Mouse (Mus musculus) c-Kit-positive CD71-positive TER-119-positive erythroid progenitor cells, embryonic 14.5 days (primary cell): ENCODE measurements around the gene Pms2.

Experiments
- DNase-seq: peaks from one replicate; pipeline ENCODE4 v3.0.0-alpha.2; 2013; ENCODE audit warnings: low spot score

Pms2 gene

DNA sequence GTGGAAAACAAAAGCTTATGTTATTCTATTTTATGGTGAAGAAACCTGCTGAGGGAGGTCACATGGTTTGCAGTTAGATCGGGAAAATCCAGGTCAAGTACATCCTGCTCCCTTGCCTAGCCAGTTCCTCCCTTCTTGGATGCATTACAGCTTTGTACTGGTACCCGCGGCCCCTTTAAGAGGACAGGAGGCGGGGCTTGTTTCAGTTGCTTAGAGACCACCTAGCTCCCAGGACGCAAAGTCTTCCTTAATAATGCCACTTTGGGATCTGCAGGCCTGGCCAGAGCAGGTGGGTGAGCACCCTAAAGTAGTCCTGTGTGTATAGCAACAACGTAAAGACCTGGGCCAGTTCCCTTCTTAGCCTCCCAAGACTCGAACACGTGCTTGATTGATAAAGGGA, 23.1 kb downstream of the Pms2 start, which contains the start of gene Rsph10b:
Gene Rsph10b (plus strand): TSS at position 205 of the 400 bp plus-strand sequence.
- no peak for DNase-seq

DNA sequence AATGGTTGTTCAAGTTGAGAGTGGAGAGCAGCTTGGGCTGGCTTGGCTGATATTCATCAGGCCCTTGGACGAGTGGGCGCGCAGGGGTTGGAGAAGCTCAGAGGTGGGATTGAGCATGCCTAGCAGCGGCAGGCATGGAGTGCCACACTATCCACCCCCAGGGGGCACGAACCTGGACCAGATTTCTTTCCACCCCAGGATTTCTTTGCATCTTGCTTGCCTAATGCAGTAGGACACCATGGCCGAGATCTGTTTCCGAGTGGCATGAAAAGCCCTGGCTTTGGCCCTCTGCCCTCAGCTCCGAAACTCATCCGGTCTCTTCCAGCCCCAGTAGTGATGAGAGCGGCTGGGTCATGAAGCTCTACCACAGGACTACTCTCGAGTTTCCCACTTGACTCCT, 23.6 kb downstream of the Pms2 start:
- DNase-seq = no peak

DNA sequence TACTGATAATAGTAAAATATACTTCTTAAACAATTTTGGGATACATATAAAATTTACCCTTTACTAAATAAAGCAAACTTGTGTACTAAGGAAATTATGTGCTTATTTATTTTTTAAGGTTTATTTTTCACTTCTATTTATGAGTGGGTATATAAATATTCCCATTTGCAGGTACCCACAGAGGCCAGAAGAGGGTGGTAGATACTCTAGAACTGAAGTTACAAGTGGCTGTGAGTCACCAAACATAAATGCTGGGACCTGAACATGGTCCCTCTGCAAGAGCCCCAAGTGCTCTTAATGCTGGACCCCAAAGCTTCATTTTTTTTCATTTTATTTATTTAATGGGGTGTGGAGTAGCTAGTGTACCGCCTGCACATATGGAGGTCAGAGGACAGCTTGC, 24.1 kb downstream of the Pms2 start:
- DNase-seq = no peak

DNA sequence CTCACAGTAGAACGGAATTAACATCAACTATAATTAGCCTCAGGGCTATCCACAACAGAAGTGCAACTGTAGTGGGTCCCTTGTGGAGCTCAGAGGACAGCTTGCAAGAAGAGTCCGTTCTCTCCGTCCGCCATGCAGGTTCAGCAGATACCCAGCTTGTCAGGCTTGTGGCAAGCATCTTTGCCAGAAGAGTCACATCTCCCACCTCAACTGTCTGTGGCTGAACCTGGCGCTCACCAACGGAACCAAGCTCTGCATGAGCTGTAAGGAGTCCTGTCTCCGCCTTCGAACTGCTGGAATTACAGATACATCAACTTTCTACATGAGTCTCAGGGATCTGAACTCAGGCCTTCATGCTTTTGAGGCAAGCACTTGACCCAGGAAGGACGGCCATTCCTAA, 26.4 kb downstream of the Pms2 start:
- no peak for DNase-seq

DNA sequence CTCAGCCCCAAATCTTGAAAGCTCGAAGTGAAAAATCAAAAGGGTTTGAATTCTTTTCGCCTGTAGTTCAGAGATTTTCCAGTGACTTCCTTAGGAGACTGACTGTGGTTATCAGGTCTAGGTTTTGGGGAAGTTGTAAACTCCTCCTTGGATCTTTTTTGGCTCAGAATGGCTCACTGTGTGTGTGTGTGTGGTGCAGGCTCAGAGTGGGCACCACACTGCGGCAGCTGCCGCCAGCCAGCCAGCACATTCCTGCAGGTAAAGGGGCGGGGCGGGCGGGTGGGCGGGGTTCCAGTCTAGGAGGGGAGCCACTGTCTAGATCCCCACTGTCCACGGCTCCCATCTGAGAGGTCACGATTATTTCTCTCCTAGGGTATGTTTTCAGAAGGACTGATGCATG, 31.8 kb downstream of the Pms2 start:
- no peak for DNase-seq

DNA sequence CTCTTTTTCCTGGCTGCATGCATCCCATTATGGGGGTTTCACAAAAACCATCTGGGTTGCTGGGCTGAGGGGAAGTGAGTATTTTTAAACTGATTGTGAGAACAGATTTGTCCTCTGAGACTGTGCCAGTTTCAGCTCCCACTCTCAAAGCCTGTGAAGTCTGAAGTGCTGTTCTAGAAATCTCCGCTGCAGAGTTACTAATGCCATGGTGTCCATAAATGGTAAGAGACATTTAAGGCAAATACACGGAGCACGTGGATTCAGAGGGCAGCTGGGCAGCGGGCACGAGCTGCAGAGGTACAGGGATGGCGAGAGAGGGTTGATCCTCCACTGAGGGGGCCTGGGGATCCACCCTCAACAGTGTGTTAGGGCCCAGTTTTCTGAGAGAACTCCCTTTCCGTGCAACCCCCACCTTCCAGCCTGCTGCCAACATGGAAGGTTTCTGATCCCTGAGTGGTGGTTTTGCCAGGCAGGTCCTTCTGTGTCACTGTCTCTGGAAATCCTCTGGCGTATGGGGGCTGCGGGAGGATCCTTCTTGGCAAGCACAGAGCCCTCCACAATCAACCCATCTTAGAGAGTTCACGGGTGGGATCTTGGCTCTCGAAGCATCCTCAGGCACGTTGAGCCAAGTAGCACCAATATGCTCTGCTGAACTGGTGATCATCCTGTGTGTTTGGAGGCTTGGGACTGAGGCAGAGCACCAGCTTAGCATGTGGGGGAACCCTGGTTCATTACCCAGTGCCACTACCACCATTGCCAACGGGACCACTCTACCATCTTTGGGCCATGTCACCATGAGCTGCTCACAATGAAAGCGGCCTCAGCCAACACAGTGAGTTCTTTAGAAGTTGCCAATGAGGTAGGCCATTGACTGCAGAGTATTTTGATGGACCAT, 33.7 kb downstream of the Pms2 start:
- no peak for DNase-seq

DNA sequence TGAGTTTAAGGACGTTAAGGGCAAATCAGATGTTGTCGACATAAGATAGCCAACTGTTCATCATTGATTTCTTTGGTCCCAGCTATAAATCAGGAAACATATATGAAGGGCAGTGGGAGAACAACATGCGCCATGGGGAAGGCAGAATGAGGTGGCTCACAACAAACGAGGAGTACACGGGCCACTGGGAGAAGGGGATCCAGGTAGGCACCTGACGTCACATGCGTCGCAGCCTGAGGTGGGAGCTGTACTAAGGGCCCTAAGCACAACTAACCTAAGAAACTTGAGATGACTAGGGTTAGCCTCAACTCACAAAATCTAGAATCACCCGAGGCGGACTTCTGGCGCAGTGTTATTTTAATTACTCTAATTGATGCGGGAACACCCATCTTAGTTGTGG, 38.6 kb downstream of the Pms2 start:
- DNase-seq = no peak

DNA sequence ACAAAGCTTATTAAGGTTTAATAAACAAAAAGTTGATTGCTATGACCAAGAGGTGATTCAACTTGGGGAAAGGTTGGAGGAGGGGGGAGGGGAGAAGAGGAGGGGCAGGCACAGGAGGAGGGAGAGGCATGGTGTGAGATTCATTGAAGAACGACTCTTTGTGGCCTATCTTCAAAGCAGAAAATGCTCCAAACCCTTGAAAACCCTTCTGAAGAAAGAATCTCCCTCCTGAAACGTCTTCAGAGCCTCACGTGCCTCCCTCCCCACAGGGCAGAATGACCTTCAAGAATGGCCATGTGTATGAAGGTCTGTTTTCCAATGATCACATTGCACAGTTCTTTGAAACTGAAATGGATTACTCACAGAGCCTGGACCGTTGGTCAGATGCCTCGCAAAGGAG, 40.3 kb downstream of the Pms2 start:
- no peak for DNase-seq

DNA sequence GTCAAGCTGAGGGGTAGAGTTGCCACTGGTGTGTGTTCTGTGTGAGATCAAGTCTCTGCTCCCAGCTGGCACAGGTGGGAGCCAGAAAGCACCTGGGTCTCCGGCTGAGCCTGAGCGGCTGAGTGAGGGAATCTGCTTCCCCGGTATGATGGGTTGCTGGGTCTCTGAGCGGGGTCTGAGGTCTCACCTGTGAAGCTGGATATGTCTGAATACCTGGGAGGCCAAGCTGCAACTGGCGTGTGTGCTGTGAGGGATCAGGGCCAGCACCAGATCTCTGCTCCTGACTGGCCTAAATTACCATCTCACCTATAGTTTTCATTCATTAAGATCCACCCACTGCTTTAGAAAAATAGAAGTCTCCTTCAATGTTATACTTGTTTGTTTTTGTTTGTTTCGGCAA, 47.3 kb downstream of the Pms2 start:
- DNase-seq = no peak

DNA sequence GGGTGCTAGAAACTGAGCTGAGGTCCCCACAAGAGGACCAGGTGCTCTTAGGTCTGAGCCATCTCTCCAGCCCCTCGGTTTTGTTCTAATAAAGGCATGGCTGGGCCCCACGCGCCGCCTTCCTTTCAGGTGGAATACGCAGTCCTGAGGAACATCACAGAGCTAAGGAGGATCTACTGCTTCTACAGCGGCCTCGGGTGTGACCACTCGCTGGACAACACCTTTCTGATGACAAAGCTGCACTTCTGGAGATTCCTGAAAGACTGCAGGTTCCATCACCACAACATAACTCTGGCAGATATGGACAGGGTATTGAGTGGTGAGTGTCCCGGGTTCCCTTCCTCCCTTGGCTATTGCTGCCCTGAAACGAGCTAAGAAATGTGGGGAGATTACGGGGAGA, 49.8 kb downstream of the Pms2 start:
- DNase-seq = no peak

DNA sequence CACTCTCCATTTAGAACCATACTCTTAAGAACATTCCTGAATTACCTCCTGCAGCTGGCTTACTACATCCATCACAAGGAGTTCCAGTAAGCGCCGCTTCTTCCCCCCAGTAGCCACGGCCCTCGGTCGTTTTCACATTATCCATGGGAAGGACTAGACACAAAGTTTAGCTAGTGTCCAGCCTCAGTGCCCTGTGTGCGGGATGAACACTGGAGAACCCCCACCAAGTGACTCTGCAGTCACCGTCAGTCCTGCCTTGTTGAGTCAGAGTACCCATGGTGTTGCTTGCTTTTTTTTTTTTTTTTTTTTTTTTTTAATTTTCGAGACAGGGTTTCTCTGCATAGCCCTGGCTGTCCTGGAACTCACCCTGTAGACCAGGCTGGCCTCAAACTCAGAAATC, 51.4 kb downstream of the Pms2 start:
- no peak for DNase-seq

DNA sequence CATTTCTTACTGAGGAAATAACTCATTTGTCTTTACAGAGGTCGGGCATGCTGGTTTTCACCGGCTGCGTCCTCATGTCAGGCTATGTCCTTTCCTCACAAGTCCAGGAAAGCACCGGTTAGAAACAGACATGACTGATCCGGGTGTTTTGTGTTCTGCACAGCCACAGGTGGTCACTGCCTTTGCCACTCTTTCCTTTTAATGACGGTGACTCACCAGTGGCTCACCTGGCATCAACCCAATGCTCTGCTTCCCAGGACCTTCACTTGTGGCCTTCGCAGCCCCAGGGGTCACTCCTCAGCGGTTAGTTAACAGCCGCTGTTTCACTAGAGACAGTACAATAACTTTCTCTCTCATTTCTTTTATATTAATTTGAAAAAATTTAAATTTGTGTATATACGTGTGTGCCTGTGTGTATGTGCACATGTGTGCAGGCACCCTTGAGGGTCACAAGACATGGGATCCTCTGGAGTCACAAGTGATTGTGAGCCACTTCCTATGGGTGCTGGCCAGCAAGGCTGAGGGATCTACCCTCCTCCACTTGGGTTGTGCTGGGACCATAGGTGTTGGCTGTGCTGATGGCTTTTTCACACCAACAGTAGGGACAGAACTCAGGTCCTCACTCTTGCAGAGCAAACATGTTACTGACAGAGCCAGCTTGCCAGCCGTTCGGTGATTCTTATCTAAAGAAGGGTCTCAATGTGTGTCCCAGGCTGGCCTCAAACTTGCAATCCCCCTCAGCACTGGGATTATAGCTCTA, 56.0 kb downstream of the Pms2 start:
- DNase-seq = no peak

DNA sequence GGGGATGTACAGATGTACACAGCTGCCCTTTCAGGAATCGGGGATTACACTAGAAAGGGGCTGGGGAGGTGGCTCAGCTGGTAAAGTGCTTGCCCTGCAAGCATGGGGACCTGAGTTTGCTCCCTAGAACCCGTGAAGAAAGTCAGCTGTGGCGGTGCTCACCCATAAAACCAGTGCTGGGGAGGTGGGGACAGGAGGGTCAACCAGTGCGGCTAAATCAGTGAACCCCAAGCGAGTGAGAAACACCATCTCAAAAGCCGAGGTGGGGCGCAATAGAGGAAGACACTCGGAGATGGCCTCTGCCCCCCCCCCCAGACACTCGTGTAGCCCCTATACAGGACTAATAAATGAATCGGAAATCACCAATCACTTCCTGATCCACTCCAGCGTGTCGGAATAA, 56.9 kb downstream of the Pms2 start:
- DNase-seq = no peak

DNA sequence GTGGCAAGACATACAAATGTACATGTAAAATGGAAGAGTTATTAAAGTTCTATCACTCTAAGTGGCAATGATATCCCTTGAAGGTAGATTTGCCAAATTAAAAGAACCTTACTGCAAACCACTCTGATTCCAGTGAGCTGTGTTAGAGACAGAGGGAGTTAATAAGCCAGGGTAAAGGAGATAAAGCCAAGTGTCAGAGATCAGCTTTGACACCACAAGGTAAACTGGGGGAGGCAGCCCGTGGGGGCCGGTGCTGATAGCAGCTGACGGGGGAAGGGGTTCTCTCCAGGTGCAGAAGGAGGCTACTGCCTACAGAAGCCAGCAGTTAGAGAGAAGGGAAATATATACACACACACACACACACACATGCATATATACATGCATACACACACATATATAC, 62.9 kb downstream of the Pms2 start:
- DNase-seq = no peak

DNA sequence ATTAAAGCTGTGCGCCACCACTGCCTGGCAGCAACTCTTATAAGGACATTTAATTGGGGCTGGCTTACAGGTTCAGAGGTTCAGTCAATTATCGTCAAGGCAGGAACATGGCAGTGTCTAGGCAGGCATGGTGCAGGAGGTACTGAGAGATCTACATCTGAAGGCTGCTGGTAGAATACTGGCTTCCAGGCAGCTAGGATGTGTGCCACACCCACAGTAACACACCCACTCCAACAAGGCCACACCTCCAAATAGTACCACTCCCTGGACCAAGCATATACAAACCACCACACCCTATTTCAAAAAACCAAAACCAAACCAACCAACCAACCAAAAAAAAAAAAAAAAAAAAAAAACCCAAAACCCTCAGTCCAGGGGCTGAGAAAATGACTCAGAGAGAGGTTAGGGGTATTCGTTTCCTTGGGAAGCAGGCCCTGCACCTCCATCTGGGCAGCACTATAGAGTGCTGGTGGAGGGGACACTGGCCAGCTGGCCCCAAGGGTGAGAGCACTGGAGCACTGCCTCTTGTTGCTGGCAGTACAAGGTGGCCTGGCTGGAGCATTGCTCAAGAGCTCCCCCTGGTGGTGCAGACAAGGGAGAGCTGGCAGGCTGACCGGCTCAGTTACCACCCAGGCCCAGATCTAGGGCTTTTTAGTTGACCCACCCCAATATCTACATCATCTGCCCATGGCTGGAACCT, 65.3 kb downstream of the Pms2 start:
- peak; percentile 76 for DNase-seq

DNA sequence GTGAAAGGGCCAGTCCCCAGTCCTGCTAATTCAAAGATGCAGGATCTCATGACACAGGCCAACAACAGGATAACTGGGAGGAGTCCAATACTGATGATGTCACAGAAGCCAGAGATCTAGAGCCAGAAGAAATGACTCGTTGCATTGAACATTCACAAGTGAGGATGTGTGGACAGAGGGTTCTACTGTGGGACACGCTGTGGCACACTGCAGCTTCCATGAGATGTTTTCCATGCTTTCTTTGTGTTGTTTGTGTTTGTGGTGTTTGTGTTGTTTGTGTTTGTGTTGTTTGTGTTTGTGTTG, 65.8 kb downstream of the Pms2 start:
- DNase-seq = no peak

DNA sequence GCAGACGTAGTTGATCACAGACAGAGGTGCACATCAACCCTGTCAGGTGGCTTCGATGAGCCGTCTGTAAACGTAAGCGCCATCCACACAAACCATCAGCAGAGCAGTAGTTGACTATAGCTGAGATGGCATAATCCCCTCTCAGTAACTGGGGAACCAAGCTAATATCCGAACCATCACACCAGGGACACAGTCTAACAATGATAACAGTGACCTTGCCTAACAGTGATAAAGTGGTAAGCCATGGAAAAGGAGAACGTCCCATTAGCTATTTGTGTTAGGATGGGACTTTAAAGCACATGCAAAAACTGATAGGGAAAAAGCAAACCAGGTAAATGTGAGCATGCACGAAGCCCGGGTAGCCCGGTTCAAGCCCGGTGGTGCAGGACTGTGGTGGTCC, 66.5 kb downstream of the Pms2 start:
- DNase-seq = peak; percentile 24

DNA sequence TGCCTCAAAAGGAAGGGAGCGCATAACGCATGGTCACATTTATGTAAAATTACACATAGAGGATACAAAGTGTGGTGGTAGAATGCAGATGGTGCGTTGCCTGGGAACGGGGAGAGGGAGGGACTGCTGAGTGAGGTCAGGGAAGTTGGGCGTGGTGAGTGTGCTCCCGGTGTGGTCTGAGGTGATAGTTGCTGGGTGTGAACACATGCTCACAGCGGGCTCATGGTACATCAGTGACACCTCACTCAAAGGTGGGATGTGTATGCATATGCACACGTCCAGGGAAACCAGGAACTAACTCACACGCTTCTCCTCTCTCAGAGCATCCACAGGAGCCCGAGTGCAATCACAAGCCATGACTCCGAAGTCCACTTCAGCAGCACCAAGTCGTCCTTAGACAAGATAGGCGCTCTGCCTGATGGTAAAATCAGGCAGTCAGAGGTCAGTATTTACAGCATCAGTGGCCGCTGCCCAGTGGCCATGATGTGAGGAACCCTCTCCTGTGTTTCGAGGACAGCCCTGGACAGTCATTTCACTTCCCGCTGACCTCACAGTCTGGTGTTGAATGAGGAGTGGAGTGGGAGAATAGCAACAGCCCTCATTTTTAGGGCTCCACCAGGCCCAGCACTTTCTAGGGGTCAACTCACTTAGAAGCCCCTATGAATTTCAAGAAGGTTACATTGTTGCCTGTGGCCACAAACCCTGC, 67.1 kb downstream of the Pms2 start:
- DNase-seq = peak; percentile 75

DNA sequence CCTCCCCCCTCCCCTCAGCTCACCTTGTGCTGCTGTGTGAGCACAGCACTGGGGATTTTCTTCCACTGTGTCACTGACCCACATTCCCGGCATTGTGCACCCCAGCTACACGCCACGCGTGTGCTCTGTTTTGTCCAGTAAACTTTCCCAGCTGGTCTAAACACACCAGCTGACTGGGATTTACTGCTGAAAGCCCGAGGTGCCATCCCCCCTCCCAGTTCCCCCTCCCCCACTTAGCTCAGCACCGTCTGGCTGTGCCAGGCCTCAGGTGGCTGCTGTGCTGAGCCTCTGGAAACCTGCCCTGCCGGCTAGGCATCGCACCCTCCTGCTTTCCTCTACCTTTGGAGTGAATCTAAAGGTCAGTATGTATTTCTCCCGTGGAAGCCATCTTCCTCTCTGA, 71.1 kb downstream of the Pms2 start:
- DNase-seq = no peak

DNA sequence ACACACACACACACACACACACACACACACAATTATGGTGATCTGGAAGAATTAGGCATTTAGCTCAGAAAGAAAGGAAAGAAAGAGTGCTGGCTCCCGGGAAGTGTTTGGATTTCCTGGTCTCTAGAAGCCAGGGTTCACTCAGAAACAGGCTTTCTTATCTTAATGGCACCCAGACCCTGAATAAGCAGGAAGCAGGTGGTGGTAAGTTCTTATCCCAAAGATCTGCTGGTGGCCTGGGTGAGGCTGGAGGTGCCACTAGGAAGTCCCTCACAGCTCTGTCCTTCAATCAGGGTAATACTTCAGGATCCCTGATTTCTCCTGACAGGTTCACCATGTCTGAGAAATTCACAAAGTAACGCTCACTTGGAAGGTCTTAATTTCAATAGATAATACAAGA, 72.6 kb downstream of the Pms2 start:
- DNase-seq = no peak
